Mouse (Mus musculus) kidney, adult 2 months (tissue): ENCODE data around the gene Ifna1. TPM values are rescaled to one million over a fixed set of nuclear protein-coding genes. Genes with fewer than 3 reads are reported as not detected.

ENCODE experiments used
- DNase-seq: peaks from one replicate; pipeline ENCODE4 v3.0.0; 2021
- H3K27ac ChIP-seq: fragments of 200-500 bp; 2 replicates; pipeline ENCODE4 v1.5.1; 2012; ENCODE audit warnings: low read depth, low read length, control low read depth, inconsistent platforms; ENCODE audit not compliant: insufficient read depth
- H3K27me3 ChIP-seq: fragments of 200-500 bp; replicated peaks from 2 replicates; pipeline ENCODE4 v1.6.1; 2012; ENCODE audit warnings: mild to moderate bottlenecking, moderate library complexity, low read length, inconsistent platforms; ENCODE audit not compliant: control insufficient read depth, insufficient read depth
- H3K36me3 ChIP-seq: fragments of 200-500 bp; 2 replicates; pipeline ENCODE4 v1.6.1; 2012; ENCODE audit warnings: mild to moderate bottlenecking, moderate library complexity, low read length, inconsistent platforms; ENCODE audit not compliant: control insufficient read depth, insufficient read depth
- H3K4me1 ChIP-seq: fragments of 200-500 bp; 2 replicates; pipeline ENCODE4 v1.6.1; 2011; ENCODE audit warnings: low read length; ENCODE audit not compliant: control insufficient read depth, insufficient read depth
- H3K4me3 ChIP-seq: fragments of 200-500 bp; 2 replicates; pipeline ENCODE4 v1.5.1; 2011; ENCODE audit warnings: mild to moderate bottlenecking, low read depth, low read length, control low read depth; ENCODE audit not compliant: insufficient read depth
- CTCF ChIP-seq: fragments of 200-500 bp; conservative IDR thresholded peaks from 2 replicates; pipeline ENCODE4 v1.5.1; 2011; ENCODE audit warnings: low read depth, mild to moderate bottlenecking, control low read depth, low read length, moderate library complexity, mixed read lengths; ENCODE audit not compliant: insufficient read depth, insufficient read length
- POLR2A ChIP-seq: fragments of 200-500 bp; IDR thresholded peaks from one replicate; pipeline ENCODE4 v1.6.1; 2011; ENCODE audit warnings: low read depth, low read length, control low read depth
- whole genome bisulfite sequencing: fragments of 180-500 bp; shearing (Covaris S2); methylation state at CpG from one replicate; pipeline ENCODE4 v1.1.7; 2018; 5-methylcytosine and 5-hydroxymethylcytosine counted together
- polyA plus RNA-seq: library from polyadenylated mRNA; depleted of rRNA; stranded (reverse); fragments of >200 nt; gene quantifications from 2 replicates; pipeline ENCODE4 v1.2.3, GENCODE M21; 2012

Ifna1 gene
- polyA plus RNA-seq, 1 experiment: not detected

DNA sequence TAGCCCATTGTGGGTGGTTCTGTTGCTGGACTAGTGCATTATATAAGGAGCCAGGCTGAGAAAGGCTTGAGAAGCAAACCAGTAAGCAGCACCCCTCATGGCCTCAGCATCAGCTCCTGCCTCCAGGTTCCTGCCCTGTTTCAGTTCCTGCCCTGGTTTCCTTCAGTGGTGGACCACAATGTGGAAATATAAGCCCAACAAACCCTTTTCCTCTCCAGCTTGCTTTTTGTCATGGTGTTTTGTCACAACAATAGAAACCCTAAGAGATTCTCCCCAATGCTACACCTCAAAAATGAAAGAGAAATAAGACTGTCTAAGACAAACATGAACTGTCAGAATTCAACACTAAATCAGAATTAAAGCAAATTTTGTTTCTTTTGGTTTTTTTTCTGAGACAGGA lies 9.3 kb downstream of the Ifna1 start:
- DNase-seq: no peak
- Histone ChIP-seq H3K36me3 (no peaks in the 10 kb centered on the region), H3K27me3 (no peaks in the 10 kb centered on the region), H3K27ac (no peak overlapping the region), H3K4me3 (no peak overlapping the region), H3K4me1 (no peaks in the 10 kb centered on the region)
- TF ChIP-seq CTCF: no peak
- no peak for TF ChIP-seq POLR2A

DNA sequence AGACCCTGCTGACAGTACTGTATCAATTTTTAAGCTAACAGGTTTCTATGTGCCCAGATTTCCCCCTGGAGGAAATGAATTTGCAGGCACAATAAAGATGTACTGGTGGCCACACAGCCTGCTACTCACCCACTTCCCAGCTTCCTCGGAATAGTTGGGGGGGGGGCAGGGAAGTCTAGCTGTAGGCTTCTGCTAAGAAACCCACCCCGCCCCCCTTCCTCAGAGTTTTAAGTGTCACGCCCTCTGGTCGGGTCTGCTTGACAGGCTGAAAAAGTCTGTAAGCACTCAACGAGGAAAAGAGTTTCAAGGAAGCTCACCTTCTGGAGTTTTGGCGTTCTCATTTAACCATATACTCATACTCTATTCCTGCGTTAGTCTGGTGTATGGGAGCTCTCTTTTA lies 13.4 kb downstream of the Ifna1 start:
- H3K27ac ChIP-seq: no peak overlapping the region
- TF ChIP-seq POLR2A (no peak), CTCF (no peak)
- WGBS: 10% methylated on average over 7 of the region's 7 CpGs
- H3K4me3 ChIP-seq: no peak overlapping the region
- H3K4me1 ChIP-seq: no peaks in the 10 kb centered on the region
- H3K36me3 ChIP-seq: no peaks in the 10 kb centered on the region
- no peak for DNase-seq
- no peaks in the 10 kb centered on the region for H3K27me3 ChIP-seq

DNA sequence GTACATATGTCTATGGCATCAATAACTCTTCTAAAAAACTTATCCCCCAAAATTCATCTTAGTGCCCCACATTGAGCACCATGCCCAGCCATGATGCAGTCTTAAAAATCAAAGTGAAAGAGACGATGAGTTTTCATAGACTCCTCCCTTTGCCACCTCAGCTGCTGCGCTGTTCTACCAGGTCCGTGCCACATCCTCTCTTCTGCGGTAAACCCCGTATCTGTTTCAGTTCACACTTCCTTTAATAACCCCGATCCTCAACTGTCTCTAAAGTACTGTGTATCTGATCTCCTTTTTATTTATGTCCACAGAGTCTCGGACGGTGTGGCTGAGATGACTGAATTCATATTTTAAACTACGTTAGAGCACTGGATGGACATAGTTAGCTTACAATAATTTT lies 14.7 kb downstream of the Ifna1 start:
- 78% methylated on average over 9 of the region's 9 CpGs for WGBS

DNA sequence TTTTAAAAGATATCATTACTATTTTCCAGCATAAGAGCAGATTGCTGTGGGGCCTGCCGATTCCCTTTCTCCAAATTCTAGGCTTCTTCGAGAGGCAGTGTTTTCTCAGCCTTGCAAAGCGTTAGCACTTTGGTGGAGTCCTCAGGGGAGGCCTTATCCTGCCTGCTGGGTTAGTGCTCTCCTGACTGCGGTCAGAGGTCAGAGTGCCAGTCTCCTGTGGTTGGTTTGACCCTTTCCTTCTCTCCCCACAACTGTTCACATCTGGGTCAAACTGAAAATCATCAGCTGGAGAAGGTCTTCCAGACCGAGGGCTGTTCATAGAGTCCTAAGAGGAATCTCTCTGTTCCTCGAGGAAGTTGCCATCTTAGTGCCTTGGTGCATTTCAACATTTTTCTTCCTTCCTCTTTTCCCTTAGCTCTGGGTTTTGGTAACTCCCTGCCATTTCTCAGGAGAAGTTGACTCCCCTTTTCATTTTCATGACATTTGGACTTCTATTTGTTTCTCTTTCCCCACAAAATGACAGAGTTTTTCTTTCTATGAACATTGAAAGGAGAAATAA lies 15.2 kb downstream of the Ifna1 start:
- Histone ChIP-seq H3K27me3 (no peaks in the 10 kb centered on the region), H3K27ac (no peak overlapping the region), H3K36me3 (no peaks in the 10 kb centered on the region), H3K4me3 (no peak overlapping the region), H3K4me1 (no peaks in the 10 kb centered on the region)
- no peak for TF ChIP-seq POLR2A
- no peak for TF ChIP-seq CTCF
- WGBS: 64% methylated on average over 6 of the region's 6 CpGs
- peak; percentile 21 for DNase-seq

More for the DNA sequence above, 14.7 kb downstream of the Ifna1 start:
- Histone ChIP-seq H3K27ac (no peak overlapping the region), H3K27me3 (no peaks in the 10 kb centered on the region), H3K4me3 (no peak overlapping the region), H3K4me1 (no peaks in the 10 kb centered on the region), H3K36me3 (no peaks in the 10 kb centered on the region)
- no peak for TF ChIP-seq POLR2A
- DNase-seq: peak; percentile 25

DNA sequence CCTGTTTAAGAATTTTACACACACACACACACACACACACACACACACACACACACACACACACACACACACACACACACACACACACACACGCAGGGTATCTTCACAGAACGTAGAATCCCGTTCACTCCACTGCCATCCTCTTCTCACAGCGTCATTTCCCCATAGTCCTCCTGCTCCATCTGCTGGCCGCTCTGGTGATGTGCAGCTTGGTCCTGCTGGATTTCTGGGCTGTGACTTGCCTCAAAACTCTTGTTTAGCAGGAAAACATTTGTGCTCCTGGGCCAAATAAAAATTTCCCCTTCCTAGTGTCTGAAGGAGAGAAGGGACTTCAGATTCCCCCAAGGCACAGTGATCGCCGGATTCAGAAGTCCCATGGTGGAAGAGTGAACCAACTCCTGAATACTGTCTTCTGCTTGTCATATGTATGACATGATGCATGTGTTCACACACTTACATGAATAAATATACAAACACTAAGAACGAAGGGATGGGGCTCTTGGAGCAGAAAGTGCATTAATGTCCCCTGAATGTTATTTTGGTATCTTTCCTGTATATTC lies 17.6 kb downstream of the Ifna1 start:
- DNase-seq: peak; percentile 76
- WGBS: 0% methylated on average over 8 of the region's 8 CpGs

DNA sequence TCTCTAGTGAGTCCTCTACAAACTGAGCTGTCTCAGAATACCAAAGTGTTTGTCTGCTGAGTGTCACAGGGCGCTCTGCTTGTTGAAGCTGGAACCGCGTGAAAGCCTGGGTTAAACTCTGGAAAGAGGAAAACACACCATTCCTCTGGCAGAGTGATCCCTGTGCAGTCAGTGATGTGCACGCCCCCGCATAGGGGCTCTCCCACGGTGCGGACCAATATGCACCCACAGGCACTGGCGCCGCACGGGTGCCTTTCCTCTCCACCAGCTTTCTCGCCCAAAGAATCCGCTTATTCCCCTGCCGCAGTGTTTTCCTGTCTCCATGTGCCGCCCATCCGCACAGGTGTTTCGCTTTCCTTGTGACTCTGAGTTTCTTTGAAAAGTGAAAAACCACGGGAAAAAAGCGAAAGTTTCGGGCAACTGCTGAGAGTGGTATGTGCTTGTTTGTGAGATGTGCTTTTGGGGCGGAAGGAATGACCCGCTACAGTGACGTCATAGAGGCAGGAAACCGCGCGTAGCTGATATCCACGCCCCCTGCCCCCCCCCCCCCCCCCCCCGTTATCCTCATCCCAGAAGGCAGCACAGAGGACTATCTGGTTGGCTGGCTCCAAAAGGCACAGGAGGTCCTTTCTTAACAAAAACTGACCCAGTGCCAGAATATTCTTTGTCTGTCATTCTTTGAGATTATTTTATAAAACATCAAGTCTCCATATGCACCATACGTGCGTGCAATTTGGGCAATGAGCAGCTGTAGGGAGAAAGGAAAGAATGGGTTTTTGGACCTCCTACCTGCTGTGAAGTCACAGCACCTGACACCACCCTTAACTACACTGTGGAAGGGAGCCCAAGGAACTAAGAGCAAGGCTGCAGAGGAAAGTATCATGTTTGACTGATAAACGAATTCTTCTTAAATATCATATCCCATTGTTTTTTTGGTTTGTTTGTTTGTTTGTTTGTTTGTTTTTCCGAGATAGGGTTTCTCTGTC lies 18.3 kb downstream of the Ifna1 start:
- DNase-seq: peak; percentile 12
- no peaks in the 10 kb centered on the region for H3K36me3 ChIP-seq
- no peak overlapping the region for H3K27ac ChIP-seq
- no peaks in the 10 kb centered on the region for H3K27me3 ChIP-seq
- WGBS: 8% methylated on average over 31 of the region's 31 CpGs
- peak overlapping the region; percentile 57 for H3K4me3 ChIP-seq
- H3K4me1 ChIP-seq: no peaks in the 10 kb centered on the region
- no peak for TF ChIP-seq POLR2A
- no peak for TF ChIP-seq CTCF

More for the DNA sequence above, 17.6 kb downstream of the Ifna1 start:
- Histone ChIP-seq H3K4me3 (no peak overlapping the region), H3K36me3 (no peaks in the 10 kb centered on the region), H3K4me1 (no peaks in the 10 kb centered on the region), H3K27ac (no peak overlapping the region), H3K27me3 (no peaks in the 10 kb centered on the region)
- TF ChIP-seq CTCF: peak; percentile 97
- no peak for TF ChIP-seq POLR2A

DNA sequence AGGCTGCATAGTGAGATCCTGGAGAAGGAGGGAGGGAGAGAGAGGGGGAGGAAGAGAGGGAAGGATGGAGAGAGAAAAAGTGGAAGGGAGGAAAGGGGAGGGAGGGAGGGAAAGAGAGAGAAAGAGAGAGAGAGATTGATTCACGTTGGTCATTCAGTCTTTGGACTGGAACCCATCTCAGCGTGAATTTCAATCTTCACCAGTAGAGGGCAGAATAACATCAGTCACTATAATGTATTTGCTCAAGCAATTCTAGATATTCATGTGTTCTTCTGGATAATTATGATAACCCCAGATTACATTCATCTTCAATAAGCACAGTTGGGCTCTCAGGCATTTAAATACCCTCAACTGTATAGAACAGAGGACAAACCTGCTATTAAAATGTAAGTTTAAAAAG lies 22.8 kb downstream of the Ifna1 start:
- peak; percentile 51 for DNase-seq
- Histone ChIP-seq H3K4me3 (no peak overlapping the region), H3K36me3 (no peaks in the 10 kb centered on the region), H3K27ac (no peak overlapping the region), H3K4me1 (no peaks in the 10 kb centered on the region), H3K27me3 (no peaks in the 10 kb centered on the region)
- WGBS: 0% methylated on average over 2 of the region's 2 CpGs
- TF ChIP-seq POLR2A (no peak), CTCF (no peak)
